Mouse (Mus musculus) liver, embryonic 14.5 days (tissue): ENCODE measurements around the gene Btg2.

Experiments
- CTCF ChIP-seq: IDR thresholded peaks from 2 replicates; pipeline ENCODE4 v1.5.1; 2016; ENCODE audit warnings: antibody characterized with exemption, low read depth, control low read depth
- EP300 ChIP-seq: IDR thresholded peaks from 2 replicates; pipeline ENCODE4 v1.6.1; 2016; ENCODE audit warnings: antibody characterized with exemption, low read depth

GRCm38 (mm10) chr1:134073658-134074057 lies 5.3 kb downstream of the Btg2 start:
- TF ChIP-seq EP300 (no peak), CTCF (no peak)
